Mouse (Mus musculus) lung, adult 2 months (tissue): ENCODE measurements at regions not wholly inside any gene's neighbourhood (a gene's known extent, or its start where the extent isn't known, plus 50 kb on each side); places are given as distances from the start of the nearest gene placed in this dataset.

ENCODE experiments used
- CTCF ChIP-seq: fragments of 200-500 bp; IDR thresholded peaks from 2 replicates; pipeline ENCODE4 v1.5.1; 2011; ENCODE audit warnings: mild to moderate bottlenecking, low read length, control low read depth; ENCODE audit not compliant: insufficient read depth
- POLR2A ChIP-seq: fragments of 200-500 bp; IDR thresholded peaks from 2 replicates; pipeline ENCODE4 v1.6.1; 2011; ENCODE audit warnings: low read depth, mild to moderate bottlenecking, control low read depth, low read length, borderline replicate concordance; ENCODE audit errors: extremely low read depth

DNA sequence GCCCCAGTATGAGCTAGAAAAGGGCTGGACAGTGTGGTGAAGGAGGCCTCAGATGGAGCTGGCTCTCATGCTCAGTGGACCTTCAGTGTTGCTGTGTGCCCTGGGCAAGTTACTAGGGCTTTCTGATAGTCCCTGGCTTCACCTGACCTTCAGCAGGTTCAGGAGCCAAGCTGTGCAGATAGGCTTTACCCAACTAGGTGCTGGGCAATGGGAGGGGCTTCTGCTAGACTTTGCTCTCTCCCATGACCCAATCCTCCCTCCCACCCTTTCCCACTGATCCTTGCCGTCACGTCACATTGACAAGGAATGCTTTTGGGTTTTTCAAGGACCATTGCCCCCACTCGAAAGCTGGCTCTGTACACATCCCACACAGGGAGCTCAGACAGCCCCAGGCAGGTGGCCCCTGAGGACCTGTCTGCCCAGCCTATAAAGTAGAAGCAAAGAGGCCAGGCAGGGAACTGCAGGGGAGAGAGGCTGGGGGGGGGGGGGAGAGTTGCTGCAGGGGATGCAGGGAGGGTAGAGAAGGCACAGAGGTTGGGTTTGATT, 57.5 kb upstream of the Wnt11 start:
- no peak for TF ChIP-seq CTCF
- no peak for TF ChIP-seq POLR2A
